Mouse (Mus musculus) testis, adult 2 months (tissue): ENCODE results near the gene Tns4.

Source experiments
- CTCF ChIP-seq: fragments of 200-500 bp; IDR thresholded peaks from 2 replicates; pipeline ENCODE4 v1.5.1; 2012; ENCODE audit warnings: low read depth, mild to moderate bottlenecking, inconsistent platforms, low read length, moderate library complexity; ENCODE audit not compliant: control insufficient read depth, insufficient read depth, insufficient replicate concordance
- POLR2A ChIP-seq: fragments of 200-500 bp; IDR thresholded peaks from 2 replicates; pipeline ENCODE4 v1.6.1; 2012; ENCODE audit warnings: low read depth, mild to moderate bottlenecking, inconsistent platforms, low read length, moderate library complexity; ENCODE audit not compliant: control insufficient read depth

DNA sequence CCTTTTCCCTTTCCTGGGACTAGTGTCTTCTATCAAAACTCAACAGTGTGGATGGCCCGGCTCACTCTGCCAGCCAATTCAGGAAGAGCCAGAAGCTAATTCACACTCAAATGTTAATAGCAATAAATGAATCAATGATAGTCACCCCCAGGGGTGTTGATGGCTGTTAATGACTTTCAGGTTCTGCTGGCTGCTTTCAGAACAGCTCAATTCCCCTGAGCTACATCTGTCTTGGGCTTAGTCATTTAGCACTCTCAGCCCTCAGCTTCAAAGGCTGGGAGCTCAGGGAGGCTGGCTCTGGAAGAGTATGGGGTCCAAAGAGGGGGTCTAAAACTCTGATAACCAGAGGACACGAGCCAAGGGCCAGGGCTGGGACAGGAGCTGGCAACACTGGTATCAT, 40.2 kb upstream of the Tns4 start:
- TF ChIP-seq POLR2A (no peak), CTCF (no peak)
